Mouse (Mus musculus): ENCODE measurements at regions not wholly inside any gene's neighbourhood (a gene's known extent, or its start where the extent isn't known, plus 50 kb on each side); places are given as distances from the start of the nearest gene placed in this dataset.

DNA sequence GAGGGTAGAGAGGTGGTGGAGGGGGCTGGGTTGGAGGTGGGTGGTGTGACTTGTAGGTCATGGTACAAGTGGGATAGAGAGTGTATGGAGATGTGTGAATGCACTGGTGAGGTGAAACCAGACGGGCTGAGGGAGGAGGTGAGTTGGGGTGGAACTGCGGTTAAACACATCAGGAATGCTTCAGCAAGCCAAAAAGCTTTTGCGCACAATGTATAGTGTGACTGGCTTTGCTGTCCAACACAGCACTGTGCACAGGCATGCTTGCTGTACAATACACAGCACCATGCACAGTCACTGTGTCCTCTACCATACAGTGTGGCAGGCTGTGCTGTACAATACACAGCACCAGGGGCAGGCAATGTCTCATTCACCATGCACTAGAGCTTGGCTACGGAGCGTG lies 223.6 kb downstream of the Eipr1 start:
- no peak for TF ChIP-seq POLR2A (IDR thresholded peaks at IDR 0.05; ENCODE audit: extremely low read depth, insufficient read depth, low read length)
- no peak for TF ChIP-seq CTCF (IDR thresholded peaks at IDR 0.05; ENCODE audit: low read depth, low read length)

Data from liver, adult 2 months (tissue).